Mouse (Mus musculus) C2C12 (cell line): ENCODE results near the gene Asic3.

ENCODE experiments used
- CTCF ChIP-seq: IDR thresholded peaks from one replicate; pipeline ENCODE4 v1.5.1; 2011; ENCODE audit not compliant: control insufficient read depth, insufficient read depth, insufficient read length
- FOSL1 ChIP-seq: IDR thresholded peaks from one replicate; pipeline ENCODE4 v1.8.0; 2011; ENCODE audit warnings: mild to moderate bottlenecking, low read length; ENCODE audit not compliant: poor library complexity, insufficient read depth, severe bottlenecking
- MAX ChIP-seq: IDR thresholded peaks from one replicate; pipeline ENCODE4 v1.6.1; 2011; ENCODE audit warnings: mild to moderate bottlenecking, control low read depth
- MYOD1 ChIP-seq: IDR thresholded peaks from one replicate; pipeline ENCODE4 v1.6.1; 2011; ENCODE audit warnings: low read depth; ENCODE audit not compliant: control insufficient read depth, insufficient read length
- MYOG ChIP-seq: IDR thresholded peaks from one replicate; pipeline ENCODE4 v1.6.1; 2011; ENCODE audit not compliant: control insufficient read depth, insufficient read length; ENCODE audit errors: extremely low read depth
- USF1 ChIP-seq: IDR thresholded peaks from one replicate; pipeline ENCODE4 v1.6.1; 2011; ENCODE audit warnings: low read depth, mild to moderate bottlenecking, control low read depth, moderate library complexity

- TF ChIP-seq FOSL1 (no peak), MYOD1 (no peak), MAX (no peak), USF1 (no peak), CTCF (no peak), MYOG (no peak)
These were observed 12.8 kb upstream of the Asic3 start for GRCm38 (mm10) chr5:24400362-24400761.
